In the genomic region with DNA sequence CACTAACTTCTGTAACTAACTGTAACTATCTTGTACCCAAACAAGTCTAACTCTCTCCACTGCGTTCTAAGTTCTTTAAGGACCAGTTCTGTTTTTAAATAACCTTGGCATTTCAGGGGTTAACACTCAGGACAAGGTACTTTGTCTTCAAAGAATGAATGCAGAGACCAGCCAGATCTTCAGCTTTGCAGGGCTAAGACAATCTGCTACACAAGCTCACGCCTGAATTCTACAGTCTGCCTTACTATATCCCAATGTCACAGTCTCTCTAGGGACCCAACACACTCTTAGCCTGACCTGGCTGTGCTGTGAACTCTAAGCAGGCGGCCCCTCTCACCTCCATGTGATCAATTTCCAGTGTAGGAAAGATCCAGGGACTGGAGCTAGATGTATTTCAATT, we compare ENCODE assay signal across 18 mouse cellular contexts. TPM values are rescaled to one million over a fixed set of nuclear protein-coding genes. Genes with fewer than 3 reads are reported as not detected.
"Had no signal": no experiment of that assay in that cellular context is flagged by ENCODE, and none has a peak within 500 bp of the region (broad histone marks: within the 10 kb centered on the region; RNA-seq: fewer than 3 reads in every experiment).

No protein-coding gene starts in this region.

- H3K27me3 ChIP-seq: lung, embryonic 15.5 days had no signal

- H3K4me3 ChIP-seq: liver, embryonic 15.5 days; lung, embryonic 15.5 days; megakaryocyte, embryonic 14.5 days; midbrain, embryonic 12.5 days; neural tube, embryonic 13.5 days; stomach, embryonic 15.5 days had no signal

- H3K9me3 ChIP-seq: liver, embryonic 15.5 days; lung, embryonic 15.5 days; midbrain, embryonic 12.5 days; neural tube, embryonic 13.5 days; stomach, embryonic 15.5 days had no signal

- H3K9ac ChIP-seq: liver, embryonic 15.5 days; liver, postnatal 0 days; lung, embryonic 15.5 days; midbrain, embryonic 12.5 days; neural tube, embryonic 13.5 days; stomach, embryonic 15.5 days had no signal

- H3K4me1 ChIP-seq: liver, embryonic 15.5 days; megakaryocyte, embryonic 14.5 days had no signal

- DNase-seq: liver, postnatal 0 days; lung, adult 2 months; lung, postnatal 14 days; lung, postnatal 36 days; midbrain, embryonic 14.5 days; right cerebral cortex, postnatal 14 days; thymus, adult 2 months; thymus, postnatal 25 days; thymus, postnatal 4 days had no signal

- H3K4me2 ChIP-seq: liver, embryonic 15.5 days; lung, embryonic 15.5 days; midbrain, embryonic 12.5 days; neural tube, embryonic 13.5 days; stomach, embryonic 15.5 days had no signal

- ATAC-seq: liver, postnatal 0 days; lung, postnatal 0 days had no signal

- H3K27ac ChIP-seq: liver, embryonic 15.5 days; lung, embryonic 15.5 days; macrophage; midbrain, embryonic 12.5 days; neural tube, embryonic 13.5 days; stomach, embryonic 15.5 days; stomach, postnatal 0 days had no signal

- H3K36me3 ChIP-seq: liver, embryonic 15.5 days; lung, embryonic 15.5 days; midbrain, embryonic 12.5 days; neural tube, embryonic 13.5 days; stomach, embryonic 15.5 days had no signal

RNA-seq across cellular contexts. Expression of a gene that starts 3.0 kb away (rescaled TPM):
- polyA plus RNA-seq: macrophage had no signal
